Mouse (Mus musculus) embryo, embryonic 10 days (tissue): ENCODE measurements at regions not wholly inside any gene's neighbourhood (a gene's known extent, or its start where the extent isn't known, plus 50 kb on each side); places are given as distances from the start of the nearest gene placed in this dataset.

ENCODE experiments used
- DNase-seq: peaks from one replicate; pipeline ENCODE4 v3.0.0-alpha.2; 2015; ENCODE audit warnings: low spot score

DNA sequence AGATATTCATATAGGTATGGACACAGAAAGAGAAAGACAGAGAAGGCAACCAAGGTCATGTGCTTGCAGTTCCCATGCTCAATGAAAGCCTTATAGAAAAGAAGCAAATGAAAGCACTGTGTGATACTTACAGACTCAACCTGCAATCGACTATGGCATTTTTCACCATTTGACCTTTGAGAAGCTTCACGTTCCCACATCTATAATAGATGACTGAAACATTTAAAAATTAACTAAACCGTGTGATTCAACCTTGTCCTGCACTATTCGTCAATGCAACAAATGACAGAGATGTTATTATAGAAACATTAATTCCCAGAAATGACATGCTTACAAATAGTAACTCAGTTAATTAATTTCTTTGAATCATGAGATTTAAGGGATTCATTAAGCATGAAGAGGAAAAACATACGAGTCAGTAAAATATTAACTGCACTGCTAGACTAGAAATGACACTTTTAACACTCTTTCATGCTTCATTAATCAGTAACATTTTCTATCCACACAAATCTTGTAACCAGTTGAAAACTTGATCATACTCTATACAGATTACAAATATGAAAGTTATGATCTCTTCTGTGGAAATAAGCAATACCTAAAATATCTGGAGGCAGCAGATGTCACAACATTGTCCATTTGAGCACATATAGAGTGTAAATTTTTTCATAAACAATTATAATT is 545.2 kb upstream of the N6amt1 start:
- DNase-seq: no peak

DNA sequence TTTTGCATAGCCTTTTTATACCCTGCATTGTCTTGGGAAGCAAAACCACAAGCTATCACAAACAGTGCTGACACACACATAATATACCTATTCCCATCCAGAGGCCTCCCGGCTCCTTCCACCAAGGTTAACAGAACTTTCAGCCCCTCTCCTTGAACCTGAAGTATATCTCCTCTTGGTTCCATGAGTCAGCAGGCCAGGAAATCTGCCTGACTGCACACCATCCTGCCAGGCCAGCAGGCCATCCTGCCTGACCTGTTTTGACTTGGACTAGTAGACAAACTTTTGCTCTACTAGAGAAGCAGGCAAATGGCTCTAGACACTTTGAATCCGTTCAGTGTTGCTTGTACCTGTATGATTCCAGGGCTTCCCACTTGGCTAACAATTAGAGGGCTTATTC is 547.6 kb upstream of the N6amt1 start:
- DNase-seq: no peak

DNA sequence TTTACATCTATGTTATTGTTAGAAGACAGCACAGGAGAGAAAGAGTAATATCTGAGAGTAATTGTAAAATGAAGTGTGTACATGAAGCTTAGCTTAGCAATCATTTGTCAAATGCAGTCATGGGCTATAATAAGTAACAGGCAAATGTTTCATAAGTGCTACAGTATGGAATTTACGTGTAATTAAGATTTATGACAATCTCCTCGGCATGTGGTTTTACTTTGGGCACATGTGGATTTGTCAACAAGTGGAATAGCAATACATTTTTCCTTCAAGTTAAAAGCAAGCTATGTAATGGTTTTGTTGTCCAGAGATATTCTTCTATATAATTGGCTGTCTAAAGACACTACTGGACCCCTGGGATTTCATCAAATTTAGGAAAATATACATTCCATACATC is 577.9 kb upstream of the N6amt1 start:
- no peak for DNase-seq

DNA sequence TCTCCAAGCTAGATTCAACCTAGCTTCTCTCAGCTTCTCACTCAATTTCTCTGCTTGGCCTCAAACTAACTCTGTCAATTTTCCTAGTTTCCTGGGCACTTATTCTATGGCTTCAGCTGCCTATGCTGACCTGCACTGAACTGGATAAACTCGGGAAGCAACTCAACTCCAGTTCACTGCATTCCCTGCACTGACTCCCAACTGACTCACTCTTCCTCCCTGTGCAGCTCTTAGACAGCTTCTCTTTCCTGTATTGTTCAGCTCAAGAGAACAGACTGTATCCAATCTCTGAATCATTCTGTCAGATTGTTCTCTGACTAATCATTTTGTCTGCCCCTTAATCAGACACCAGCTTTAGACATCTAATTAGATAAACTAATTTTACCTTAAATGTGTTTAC is 581.4 kb upstream of the N6amt1 start:
- DNase-seq: no peak

DNA sequence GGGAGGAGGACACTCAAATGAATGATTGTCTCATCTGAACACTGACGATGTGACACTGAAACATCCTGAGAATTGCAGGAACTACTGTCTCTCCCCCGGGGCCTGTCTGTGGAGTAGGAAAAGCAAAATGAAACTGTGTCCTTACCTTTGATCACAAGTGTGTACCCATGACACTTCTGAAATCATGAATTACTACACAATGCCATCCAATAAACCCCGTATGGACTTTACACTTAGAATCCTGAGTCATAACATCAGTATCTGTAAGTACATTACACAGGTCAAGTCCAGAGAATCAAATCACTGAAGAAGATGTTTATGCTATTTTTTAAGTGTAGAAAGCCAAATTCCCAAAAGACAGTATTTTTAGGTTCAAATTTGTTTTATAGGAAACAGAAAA is 585.1 kb upstream of the N6amt1 start:
- no peak for DNase-seq

DNA sequence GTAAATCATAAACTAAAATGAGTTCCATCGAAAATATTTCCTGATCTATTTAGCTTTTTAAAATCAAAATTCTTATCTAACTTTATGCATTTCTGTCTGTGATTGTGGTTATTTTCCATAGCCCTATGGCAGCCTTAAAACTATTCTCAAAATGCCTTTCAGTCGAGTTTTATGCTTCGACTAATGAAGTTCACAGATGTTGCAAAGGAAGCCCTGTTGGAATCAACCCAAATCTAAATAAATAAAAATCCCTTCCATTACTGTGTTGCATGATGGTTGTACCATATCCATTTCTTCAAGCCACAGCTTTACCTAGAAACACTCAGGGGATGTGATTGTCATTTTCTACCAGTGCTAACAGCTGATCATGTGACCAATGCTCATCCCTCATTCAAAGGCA is 585.6 kb upstream of the N6amt1 start:
- DNase-seq: no peak

DNA sequence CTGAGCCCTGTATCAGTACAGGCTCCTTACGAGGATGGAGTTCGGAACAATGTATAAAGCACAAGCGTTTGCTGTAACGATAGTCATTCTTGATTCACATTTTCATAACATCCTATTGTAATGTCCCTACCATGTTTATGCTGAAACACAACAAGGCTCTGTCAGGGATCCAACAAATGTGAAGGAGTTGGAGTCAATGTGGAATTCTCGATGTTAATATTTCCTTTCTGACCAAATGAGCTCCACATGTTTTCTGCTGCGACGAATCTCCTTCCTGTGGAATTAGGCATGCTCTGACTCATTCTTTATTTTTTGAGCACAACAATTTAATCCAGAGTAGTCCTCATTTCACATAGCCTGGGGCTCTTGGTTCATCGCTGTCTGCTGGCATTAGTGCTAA is 588.0 kb upstream of the N6amt1 start:
- no peak for DNase-seq

DNA sequence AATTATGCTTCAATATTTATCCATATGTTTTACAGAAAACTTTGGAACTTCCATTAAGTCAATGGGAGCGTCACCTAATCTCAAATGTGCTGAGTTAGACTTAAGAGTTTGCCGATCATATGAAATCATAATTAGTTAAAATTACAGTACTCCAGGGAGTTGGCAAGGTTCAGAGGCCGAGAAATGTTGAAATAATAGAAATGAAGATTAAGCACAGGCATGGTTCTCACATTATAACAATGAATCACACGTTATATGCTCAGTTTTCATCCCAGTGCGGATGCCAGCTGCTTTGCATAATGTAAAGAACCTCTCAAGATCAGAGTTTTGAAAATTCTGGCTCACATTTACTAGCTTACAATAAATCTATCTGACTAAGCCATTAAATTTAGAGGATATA is 612.7 kb upstream of the N6amt1 start:
- no peak for DNase-seq

DNA sequence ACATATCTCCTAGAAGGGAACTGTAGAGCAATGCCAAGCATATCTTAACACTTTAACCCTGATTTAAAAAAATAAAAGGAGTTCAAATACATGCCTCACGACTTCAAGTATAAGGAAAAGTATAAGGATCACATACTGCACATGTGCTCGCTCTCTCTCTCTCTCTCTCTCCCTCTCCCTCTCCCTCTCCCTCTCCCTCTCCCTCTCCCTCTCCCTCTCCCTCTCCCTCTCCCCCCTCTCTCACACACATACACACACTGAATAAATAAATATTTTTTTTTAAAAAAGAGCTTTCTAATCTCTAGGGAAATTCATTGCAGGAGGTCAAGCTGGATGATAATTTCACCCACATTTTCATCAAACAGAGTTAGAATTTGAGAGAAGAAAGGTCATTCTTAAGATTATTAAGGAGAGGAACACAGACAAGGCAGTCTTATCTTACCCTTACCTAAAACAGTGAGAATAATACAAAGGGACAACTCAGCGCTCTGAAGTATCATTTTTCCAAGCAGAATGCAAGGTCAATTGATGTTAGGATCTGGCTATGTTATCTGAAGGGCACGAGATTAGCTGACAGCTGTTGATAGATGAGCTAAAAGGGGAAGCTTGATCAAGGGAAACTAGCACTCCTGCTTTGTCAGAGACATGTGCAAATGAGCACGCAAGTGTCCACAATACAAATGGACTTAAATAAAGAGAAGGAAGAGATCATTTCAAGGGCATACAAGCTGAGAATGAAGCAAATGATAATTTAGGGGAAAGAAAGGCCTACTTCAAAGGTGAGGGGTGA is 634.8 kb upstream of the N6amt1 start:
- peak; percentile 77 for DNase-seq

DNA sequence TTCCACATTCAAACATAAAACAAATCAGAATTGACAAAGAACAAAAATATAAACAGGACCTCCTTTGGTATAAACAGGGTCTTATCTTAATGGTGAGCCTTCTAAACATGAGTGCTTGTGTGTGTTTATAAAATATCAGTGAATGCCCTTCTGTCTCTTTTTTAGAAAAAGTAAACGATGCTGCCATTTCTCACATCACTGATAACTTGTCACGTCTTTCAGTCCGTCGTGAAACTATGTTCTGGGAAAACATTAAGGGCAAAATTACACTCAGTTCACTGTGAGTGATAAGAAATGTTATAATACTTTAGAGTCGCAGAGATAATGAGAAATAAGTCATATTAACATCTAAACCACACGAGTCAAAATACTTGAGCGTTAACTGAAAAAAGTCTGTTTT is 635.6 kb upstream of the N6amt1 start:
- no peak for DNase-seq

DNA sequence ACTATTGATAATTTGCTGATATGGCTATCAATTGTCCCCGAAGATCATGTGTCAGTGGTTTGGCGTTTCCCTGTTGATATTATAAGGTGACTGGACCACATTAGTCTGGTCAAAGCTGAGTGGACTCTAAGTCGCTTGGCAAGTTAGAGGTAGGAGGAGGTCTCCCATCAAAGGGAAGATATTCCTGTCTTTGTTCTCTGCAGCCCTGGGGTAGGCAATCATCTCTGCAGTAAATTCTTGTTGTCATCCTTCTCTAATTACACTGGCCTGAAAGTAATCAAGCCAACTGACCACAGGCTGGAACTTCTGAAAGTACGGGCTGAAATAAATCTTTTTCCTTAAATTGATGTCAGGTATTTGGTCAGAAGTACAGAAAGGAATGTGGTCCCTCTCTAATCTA is 652.3 kb upstream of the N6amt1 start:
- peak; percentile 35 for DNase-seq

DNA sequence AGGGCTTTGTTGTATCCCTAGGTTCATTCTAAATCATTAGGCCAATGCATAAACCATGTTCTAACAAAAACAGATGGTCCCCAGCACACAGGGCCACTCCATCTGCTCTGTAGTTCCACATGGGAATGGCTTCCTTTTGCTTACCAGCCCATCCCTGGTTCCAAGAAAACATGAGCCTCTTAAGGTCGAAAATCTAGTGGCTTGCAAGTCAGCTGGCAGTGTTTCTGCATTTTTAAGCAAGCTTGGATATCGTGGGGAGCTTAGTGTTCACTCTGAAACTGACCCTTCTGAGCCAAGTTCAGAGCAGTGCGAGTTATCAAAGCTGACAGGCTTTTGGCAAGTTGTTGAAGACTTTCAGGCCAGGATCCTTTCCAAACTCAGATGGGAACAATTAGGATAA is 659.5 kb upstream of the N6amt1 start:
- peak; percentile 47 for DNase-seq

DNA sequence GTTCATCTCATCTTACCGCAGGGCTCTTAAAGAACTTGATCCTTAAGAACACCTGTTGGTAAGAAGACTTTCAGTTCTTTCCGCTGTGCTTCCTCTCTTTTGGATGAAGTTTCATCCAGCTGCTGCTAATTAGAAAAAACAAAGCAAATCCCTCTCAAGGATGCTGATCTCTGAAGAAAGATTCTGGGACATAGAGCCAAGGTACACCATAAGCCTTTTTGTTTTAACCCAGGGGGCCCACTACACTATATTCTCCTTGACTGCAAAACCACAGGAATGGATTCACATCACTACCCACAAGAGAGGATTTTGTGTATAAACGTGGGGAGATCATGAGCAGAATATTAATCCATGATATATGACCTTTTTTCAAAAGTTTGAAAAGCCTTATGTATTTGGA is 694.8 kb upstream of the N6amt1 start:
- DNase-seq: no peak

DNA sequence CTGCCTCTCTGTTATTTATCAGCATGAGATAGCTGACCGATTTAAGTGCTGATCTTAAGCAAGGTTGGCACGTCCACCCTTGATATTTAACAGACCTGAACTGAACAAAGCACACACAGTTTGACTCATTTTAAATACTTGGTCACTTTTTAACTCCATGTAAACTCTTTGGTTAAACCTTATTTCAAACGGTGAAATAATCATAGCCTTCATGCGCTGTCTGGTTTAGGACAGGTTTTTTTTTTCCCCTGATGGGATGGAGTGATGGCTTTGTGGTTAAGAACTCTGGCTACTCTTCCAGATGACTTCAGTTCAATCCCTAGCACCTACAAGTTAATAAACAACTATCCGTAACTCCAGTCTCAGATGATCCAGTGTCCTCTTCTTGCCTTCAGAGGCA is 706.7 kb upstream of the N6amt1 start:
- no peak for DNase-seq

DNA sequence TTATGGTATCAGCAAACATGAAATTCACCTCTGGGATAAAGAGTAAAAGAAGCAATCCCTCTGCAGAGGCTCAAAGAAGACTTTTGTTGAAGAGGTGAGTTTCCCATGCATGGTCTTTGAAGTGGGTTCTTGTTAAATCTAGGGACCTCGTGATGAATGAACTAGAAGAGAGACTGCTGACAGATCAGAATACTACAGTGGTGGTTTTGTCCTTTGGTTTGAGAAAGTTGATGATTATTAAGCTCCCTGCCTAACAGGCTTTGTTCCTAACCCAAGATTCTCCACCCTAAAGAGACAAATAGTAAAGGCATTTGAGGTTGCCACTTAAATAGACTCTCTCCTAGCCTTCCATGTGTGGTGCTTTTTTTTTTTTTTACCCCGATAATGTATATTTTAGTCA is 707.2 kb upstream of the N6amt1 start:
- DNase-seq: no peak

DNA sequence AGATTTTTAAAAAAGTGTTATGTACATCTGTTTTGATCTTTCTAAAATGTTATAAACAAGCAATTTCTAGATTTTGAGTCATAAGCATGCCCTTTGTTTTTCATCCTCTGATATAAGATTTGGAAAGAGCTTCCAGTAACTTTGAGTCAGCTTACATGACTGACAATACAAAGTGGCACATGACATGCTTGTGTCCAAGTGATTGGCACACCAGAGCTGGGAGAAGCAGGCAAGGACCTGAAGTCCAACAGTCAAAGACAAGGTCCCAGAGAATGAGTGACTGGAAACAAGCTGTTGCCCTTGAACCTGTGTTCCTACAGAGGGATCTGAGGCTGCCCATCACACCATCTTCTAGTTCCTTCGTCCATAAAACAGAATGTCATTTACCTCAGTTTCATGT is 708.5 kb upstream of the N6amt1 start:
- DNase-seq: no peak

DNA sequence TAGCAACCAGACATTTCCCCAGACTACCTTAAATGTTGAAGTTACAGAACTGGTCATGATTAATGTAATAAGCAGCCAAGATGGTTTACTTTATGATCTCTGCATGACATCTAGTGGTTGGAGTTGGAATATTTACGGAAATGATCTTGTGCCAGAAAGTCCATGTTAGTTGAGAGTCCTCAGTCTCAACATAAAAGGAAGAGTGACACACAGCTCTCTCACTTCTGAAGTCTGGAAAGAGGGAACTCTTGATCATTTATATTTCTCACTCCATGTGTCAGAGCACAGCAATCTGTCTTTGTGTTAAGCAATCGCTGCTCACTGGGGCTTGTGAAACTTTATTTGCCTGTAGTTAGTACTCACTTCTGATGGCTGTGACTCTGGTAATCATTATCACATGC is 709.1 kb upstream of the N6amt1 start:
- peak; percentile 72 for DNase-seq

DNA sequence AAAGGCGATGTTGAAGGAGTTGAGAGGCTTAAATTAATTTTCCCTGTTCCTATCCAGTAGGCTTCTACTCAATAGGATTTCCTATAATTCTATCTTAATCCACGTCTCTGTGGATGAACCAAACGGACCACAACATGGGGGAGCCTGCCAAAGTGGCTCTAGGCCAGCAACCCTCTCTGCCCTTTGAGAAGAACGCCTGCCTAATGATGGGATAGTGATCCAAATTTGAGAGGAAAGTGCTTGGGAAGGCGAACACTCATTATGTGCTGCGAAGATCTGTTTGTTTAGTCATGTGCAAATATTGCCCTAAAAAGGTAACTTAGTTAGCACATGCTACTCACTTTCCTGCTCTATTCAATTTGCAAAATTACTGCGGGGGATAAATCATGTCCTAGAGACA is 702.5 kb upstream of the Adamts5 start:
- no peak for DNase-seq

DNA sequence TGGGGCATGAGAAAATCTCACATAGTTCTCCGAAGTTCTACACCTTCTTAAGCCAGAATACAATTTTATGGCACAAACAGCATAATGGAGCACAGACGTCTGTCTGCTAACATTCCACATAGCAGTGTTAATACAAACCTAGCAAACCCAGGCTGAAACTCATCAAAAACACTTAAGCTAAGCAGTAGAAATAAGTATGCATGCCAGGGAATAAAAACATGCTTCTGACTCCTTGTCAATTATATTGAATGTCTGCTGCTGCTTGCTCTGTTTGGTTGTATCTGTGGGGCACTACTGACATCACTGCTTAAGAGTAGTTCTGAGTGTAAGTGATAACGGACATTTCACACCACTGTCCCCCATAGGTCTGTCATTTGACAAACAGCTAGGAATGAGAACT is 693.4 kb upstream of the Adamts5 start:
- no peak for DNase-seq

DNA sequence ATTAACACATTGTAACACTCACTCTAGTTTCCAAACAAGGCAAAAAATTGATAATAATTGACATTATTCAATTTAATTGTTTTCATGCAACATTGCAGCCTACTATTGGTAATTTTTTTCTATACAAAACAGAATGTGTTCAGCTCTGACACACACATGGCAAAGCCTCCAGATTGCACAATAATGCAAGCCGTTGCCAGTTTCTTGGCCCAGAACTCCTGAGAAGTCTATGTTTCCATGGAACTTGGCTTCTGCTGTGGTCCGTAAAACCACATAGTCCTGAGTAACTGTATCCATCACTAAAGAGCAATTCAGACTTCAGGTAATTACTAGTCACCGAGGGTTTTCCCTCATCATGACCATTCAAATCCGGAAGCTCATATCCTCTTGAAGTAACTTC is 684.4 kb upstream of the Adamts5 start:
- no peak for DNase-seq

DNA sequence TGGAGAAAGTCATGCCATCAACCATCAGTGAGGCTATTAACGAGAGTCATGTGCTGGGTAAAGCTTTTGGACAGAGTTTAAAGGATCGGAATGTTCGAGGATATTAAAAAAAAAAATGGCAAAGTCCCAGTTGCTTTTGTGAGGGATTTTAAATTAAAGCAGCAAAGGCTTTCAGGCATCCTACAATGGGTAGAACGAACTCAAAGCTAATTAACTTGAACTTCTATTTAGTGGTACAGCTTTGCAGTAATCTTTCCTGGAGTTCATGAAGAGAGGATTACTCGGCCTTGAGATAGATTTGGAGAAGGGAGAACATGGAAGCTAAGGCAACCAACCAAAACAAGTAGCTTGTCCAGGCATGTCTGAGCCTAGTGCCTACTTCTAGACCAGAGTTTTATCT is 676.7 kb upstream of the Adamts5 start:
- no peak for DNase-seq

DNA sequence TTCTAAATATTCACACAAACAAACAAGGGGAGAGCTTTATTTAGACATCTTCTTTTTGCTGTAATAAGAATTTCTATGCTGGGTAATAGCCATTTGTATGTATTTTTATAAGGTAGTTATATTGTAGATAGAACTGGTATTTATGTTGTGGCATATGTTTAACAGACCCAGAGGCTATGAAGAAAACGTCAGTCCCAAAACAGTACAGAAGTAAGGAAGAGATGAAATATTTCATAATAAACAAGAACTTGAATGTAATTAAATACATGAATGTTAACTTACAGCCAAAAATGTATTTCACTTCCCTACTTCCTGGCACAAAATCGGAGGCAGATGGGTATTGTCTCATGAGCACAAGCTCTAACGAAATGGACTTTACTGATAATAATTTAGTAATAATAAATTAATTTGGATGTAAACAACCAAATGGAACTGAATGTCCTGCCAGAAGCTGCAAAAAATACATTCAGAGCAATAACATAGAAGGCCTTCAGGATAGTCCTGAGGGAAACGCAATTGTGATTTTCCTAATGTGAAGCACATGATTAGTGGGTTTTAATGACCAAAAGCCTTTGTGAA is 645.9 kb upstream of the Adamts5 start:
- DNase-seq: no peak

DNA sequence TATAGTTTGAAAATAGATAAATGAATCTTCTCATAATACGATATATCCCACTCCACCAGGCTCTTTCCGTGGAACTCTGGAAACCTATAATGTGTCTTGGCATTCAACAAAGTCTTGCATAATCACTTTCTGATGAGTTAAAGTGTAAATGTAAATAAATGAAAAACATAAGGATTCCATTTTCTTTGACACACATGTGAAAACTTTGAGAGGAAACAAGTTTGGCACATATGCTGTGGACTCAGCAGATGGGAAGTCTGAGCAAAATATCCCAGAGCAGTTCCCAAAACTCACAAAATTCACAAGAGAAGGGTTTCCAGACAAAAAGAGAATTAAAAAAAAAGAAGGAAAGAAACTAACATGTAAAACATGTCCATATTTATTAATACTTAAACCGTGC is 645.3 kb upstream of the Adamts5 start:
- no peak for DNase-seq

DNA sequence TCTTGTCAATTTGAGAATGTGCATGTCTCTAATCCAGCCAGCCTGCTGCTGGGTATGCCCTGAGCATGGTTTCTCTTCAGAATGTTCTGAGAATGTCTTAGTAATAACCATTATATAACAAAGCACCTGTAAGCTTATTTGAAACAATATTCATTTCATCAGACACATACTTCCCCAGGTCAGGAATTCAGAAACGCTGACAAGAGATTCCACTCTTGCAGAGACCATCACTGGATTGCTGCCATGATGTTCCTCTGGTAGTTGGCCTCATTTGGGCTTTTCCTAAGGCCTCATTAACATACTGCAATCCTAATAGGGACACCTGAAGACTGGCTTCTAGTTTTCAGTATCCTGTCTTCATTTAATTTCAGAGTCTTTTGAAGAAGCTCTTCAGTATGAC is 642.5 kb upstream of the Adamts5 start:
- DNase-seq: no peak
